Mouse (Mus musculus): ENCODE measurements around the gene Peak1. TPM values are rescaled to one million over a fixed set of nuclear protein-coding genes. Genes with fewer than 3 reads are reported as not detected.

The Peak1 gene
- polyA plus RNA-seq, 1 experiment from 2014 or later, result 14.3 TPM

DNA sequence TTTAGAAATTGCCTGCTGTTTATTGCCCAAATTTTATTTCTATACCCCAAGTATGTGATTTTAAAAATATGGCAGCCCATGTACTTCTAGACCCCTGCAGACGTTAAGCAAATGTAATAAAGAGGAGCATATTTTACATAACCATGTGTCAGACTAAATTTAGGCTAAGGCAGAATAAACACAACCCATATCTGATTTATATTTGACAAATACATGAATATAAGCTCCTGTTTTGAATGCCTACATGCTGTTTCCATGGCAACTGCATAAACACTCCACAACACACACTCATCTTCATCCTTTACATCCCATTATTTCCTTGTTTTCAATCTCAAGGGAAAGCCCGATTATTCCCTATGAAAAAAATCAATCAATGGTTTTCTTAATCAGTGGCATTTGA is 108.8 kb downstream of the Peak1 start:
- Histone ChIP-seq H3K4me1 (replicated peaks) (no peaks in the 10 kb centered on the region; the same call in 1 of the 2 replicates), H3K36me3 (no peaks in the 10 kb centered on the region), H3K9me3 (replicated peaks) (no peaks in the 10 kb centered on the region), H3K4me3 (no peak overlapping the region), H3K9ac (no peak overlapping the region), H3K27me3 (no peaks in the 10 kb centered on the region), H3K27ac (no peak overlapping the region), H3K4me2 (no peak overlapping the region)
- WGBS, result 72% methylated on average over 2 of the region's 2 CpGs
- no peak for ATAC-seq (replicated peaks; ENCODE audit: insufficient number of reproducible peaks, insufficient read depth, low FRiP score, low read depth)

GRCm38 (mm10) chr9:56304526-56304925 is 113.3 kb downstream of the Peak1 start:
- no peak for ATAC-seq (replicated peaks; ENCODE audit: insufficient number of reproducible peaks, insufficient read depth, low FRiP score, low read depth)
- Histone ChIP-seq H3K4me1 (replicated peaks) (no peaks in the 10 kb centered on the region; the same call in 1 of the 2 replicates), H3K9ac (no peak overlapping the region), H3K27ac (no peak overlapping the region), H3K4me2 (no peak overlapping the region), H3K9me3 (replicated peaks) (no peaks in the 10 kb centered on the region), H3K27me3 (no peaks in the 10 kb centered on the region), H3K36me3 (no peaks in the 10 kb centered on the region), H3K4me3 (no peak overlapping the region)
- 82% methylated on average over 2 of the region's 2 CpGs for WGBS

- H3K27me3 ChIP-seq, result no peaks in the 10 kb centered on the region
- H3K36me3 ChIP-seq, result no peaks in the 10 kb centered on the region
- no peak overlapping the region for H3K4me2 ChIP-seq
- no peak overlapping the region for H3K9ac ChIP-seq
- H3K27ac ChIP-seq, result no peak overlapping the region; the same call in 1 of the 2 replicates
- H3K4me3 ChIP-seq, result no peak overlapping the region
- no peak for ATAC-seq (replicated peaks; ENCODE audit: insufficient number of reproducible peaks, insufficient read depth, low FRiP score, low read depth)
- H3K4me1 ChIP-seq (replicated peaks), result peaks cover 6% of the 10 kb centered on the region
- H3K9me3 ChIP-seq (replicated peaks), result no peaks in the 10 kb centered on the region
- WGBS, result 57% methylated on average over 3 of the region's 3 CpGs
Observed at GRCm38 (mm10) chr9:56302921-56303465, 114.9 kb downstream of the Peak1 start.

DNA sequence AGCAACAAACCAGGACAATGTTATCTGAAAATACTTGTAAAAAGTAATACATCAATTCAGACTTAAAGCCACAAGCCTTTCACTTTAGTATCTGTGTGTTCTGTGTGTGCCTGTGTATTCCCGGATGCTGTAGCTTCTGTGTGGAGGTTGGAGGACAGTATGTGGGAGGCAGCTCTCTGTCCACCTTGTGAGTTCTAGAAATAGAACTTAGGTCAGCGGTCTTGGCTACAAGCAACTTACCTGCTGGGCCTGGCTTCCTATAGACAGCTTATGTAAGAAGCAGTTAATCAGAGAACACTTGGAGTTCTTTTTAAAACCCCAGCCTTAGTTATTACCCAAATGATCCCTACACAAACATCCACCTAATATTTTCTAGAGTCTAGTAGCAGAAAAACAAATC is 127.8 kb downstream of the Peak1 start:
- Histone ChIP-seq H3K36me3 (no peaks in the 10 kb centered on the region), H3K27me3 (no peaks in the 10 kb centered on the region), H3K4me2 (no peak overlapping the region), H3K4me3 (no peak overlapping the region), H3K9ac (no peak overlapping the region), H3K4me1 (replicated peaks) (no peaks in the 10 kb centered on the region), H3K9me3 (replicated peaks) (no peaks in the 10 kb centered on the region), H3K27ac (no peak overlapping the region)
- 66% methylated on average over 2 of the region's 2 CpGs for WGBS
- no peak for ATAC-seq (replicated peaks; ENCODE audit: insufficient number of reproducible peaks, insufficient read depth, low FRiP score, low read depth)

DNA sequence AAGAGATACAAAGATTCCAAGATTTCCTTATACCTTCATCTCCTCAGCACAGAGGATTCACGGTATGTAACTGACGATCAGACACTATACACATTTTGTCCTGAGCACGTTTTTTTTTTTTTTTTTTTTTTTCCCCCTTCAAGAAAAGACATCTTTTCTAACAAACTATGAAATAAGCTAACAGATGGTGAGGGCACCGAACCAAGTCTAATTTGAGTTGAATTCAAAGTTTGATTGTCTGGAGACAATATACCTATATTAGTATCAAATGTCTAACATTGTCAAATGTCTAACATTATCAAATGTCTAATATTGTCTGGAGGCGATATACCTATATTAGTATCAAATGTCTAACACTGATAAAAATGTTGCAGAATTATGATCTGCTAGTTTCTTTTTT is 135.4 kb downstream of the Peak1 start:
- H3K9ac ChIP-seq, result no peak overlapping the region
- H3K27me3 ChIP-seq, result no peaks in the 10 kb centered on the region
- H3K4me3 ChIP-seq, result no peak overlapping the region
- ATAC-seq (replicated peaks; ENCODE audit: insufficient number of reproducible peaks, insufficient read depth, low FRiP score, low read depth), result no peak
- H3K36me3 ChIP-seq, result peaks cover under 1% of the 10 kb centered on the region; the same call in 1 of the 2 replicates
- no peak overlapping the region for H3K4me2 ChIP-seq
- WGBS, result 89% methylated on average over 5 of the region's 5 CpGs
- no peaks in the 10 kb centered on the region for H3K9me3 ChIP-seq (replicated peaks)
- H3K27ac ChIP-seq, result no peak overlapping the region
- peaks cover 10% of the 10 kb centered on the region for H3K4me1 ChIP-seq (replicated peaks)

DNA sequence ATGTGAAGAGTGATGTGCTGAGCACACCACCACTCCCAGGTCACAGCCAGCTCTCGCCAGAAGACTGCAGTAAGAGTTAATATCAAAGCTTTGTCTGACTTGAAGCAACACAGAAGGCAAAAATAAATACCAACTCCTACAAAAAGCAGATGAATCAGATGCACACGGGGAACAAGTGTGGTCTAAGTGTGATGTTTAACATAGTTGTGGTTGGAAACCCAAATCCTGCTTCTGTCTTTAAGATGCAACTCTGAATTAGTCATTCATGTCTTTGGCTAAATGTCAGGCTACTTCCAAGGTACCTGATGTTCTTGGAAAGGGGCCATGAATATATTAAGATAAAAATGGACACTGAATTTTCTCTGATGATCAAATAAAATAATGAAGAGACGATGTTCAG is 144.3 kb downstream of the Peak1 start:
- H3K4me1 ChIP-seq (replicated peaks), result peaks cover 6% of the 10 kb centered on the region; the same call in 1 of the 2 replicates
- H3K9me3 ChIP-seq (replicated peaks), result no peaks in the 10 kb centered on the region
- H3K27me3 ChIP-seq, result no peaks in the 10 kb centered on the region
- H3K9ac ChIP-seq, result no peak overlapping the region
- H3K27ac ChIP-seq, result no peak overlapping the region
- H3K4me3 ChIP-seq, result no peak overlapping the region
- peaks cover 3% of the 10 kb centered on the region; the same call in 1 of the 2 replicates for H3K36me3 ChIP-seq
- 74% methylated on average over 3 of the region's 3 CpGs for WGBS
- ATAC-seq (replicated peaks; ENCODE audit: insufficient number of reproducible peaks, insufficient read depth, low FRiP score, low read depth), result no peak
- H3K4me2 ChIP-seq, result no peak overlapping the region

- 44% methylated on average over 2 of the region's 2 CpGs for WGBS
- Histone ChIP-seq H3K27ac (no peak overlapping the region), H3K9ac (no peak overlapping the region), H3K4me3 (no peak overlapping the region), H3K36me3 (no peaks in the 10 kb centered on the region), H3K4me2 (no peak overlapping the region), H3K9me3 (replicated peaks) (no peaks in the 10 kb centered on the region), H3K27me3 (no peaks in the 10 kb centered on the region), H3K4me1 (replicated peaks) (peaks cover 4% of the 10 kb centered on the region; the same call in 1 of the 2 replicates)
- no peak for ATAC-seq (replicated peaks; ENCODE audit: insufficient number of reproducible peaks, insufficient read depth, low FRiP score, low read depth)
Observed at GRCm38 (mm10) chr9:56272247-56272598, 145.6 kb downstream of the Peak1 start.

- Histone ChIP-seq H3K9ac (no peak overlapping the region), H3K27ac (no peak overlapping the region), H3K9me3 (replicated peaks) (no peaks in the 10 kb centered on the region), H3K27me3 (no peaks in the 10 kb centered on the region), H3K36me3 (no peaks in the 10 kb centered on the region), H3K4me1 (replicated peaks) (peaks cover 8% of the 10 kb centered on the region), H3K4me2 (no peak overlapping the region), H3K4me3 (no peak overlapping the region)
- no peak for ATAC-seq (replicated peaks; ENCODE audit: insufficient number of reproducible peaks, insufficient read depth, low FRiP score, low read depth)
- WGBS, result 83% methylated on average over 21 of the region's 21 CpGs
Observed at GRCm38 (mm10) chr9:56271326-56272246, 146.3 kb downstream of the Peak1 start.

GRCm38 (mm10) chr9:56269101-56269500 is 148.8 kb downstream of the Peak1 start:
- ATAC-seq (replicated peaks; ENCODE audit: insufficient number of reproducible peaks, insufficient read depth, low FRiP score, low read depth), result no peak
- Histone ChIP-seq H3K27me3 (no peaks in the 10 kb centered on the region), H3K4me2 (no peak overlapping the region), H3K9me3 (replicated peaks) (no peaks in the 10 kb centered on the region), H3K9ac (no peak overlapping the region), H3K36me3 (no peaks in the 10 kb centered on the region), H3K4me3 (no peak overlapping the region), H3K4me1 (replicated peaks) (peaks cover 24% of the 10 kb centered on the region), H3K27ac (no peak overlapping the region)
- WGBS, result 75% methylated on average over 3 of the region's 3 CpGs

DNA sequence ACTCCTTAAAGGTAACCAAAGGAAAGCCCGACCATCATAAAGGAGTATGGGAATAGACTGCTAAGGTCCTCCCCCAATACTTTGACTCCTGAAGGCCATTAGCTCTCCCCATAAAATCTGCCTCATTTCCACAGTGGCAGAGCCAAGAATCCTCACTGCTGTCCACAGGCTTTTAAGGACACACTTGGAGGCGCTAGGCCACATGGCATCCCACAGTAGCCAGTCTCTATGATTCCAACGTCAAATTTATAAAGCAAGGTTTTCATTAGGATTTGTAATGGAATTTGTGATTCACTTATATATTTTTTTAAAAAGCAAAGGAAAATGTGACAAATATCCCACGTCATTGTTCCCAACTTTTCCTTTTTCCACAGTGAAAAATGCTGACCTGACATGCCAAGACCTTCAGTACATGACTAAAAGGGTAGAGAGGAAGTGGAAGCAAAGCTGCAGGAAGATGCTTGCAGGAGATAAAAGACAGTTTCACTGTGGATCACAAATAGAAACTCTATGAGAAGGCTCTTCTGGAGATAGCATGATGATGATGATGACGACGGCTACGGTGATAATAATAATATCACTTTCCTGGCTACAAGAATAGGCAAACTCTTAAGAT is 151.6 kb downstream of the Peak1 start:
- H3K4me3 ChIP-seq, result no peak overlapping the region
- 70% methylated on average over 7 of the region's 7 CpGs for WGBS
- H3K27ac ChIP-seq, result peak overlapping the region; percentile 41
- no peak for ATAC-seq (replicated peaks; ENCODE audit: insufficient number of reproducible peaks, insufficient read depth, low FRiP score, low read depth)
- no peaks in the 10 kb centered on the region for H3K27me3 ChIP-seq
- no peak overlapping the region for H3K9ac ChIP-seq
- no peak overlapping the region for H3K4me2 ChIP-seq
- H3K36me3 ChIP-seq, result no peaks in the 10 kb centered on the region
- H3K9me3 ChIP-seq (replicated peaks), result no peaks in the 10 kb centered on the region
- peaks cover 31% of the 10 kb centered on the region for H3K4me1 ChIP-seq (replicated peaks)

DNA sequence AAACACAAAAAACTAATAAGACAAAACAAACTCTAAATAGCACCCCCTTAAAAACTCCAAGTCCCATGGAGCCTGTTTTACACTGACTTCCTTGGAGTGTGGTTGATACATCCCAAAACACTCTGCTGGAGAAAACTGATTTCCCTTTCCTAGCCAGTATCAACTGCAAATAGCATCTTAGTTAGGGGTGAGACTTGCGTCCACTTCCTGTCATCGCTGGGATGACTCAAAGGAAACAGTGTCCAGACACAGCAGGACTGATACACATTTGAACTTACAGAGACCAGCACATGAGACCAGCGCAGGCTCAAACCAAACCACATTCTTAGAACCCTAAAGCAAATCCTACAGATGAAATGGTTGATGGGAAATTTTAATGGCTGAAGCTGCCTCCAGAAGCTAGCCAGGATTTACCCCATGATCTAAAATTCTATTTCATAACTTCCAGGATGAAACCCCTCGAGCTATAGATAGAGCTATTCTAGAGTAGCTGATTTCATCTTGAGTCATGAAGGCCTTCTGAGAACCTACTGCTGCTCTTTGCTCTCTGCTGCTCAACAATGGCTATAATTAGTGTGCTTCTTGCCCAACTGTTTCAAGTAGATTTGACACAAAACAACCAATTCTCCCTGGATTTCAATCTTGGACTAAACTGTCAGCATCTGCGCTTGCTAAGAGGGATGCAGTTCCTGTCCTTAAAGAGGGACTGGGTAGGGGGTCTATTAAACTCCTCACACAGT is 152.2 kb downstream of the Peak1 start:
- WGBS, result 44% methylated on average over 5 of the region's 5 CpGs
- peaks cover 35% of the 10 kb centered on the region for H3K4me1 ChIP-seq (replicated peaks)
- H3K27ac ChIP-seq, result peak overlapping the region; percentile 41
- no peaks in the 10 kb centered on the region for H3K27me3 ChIP-seq
- no peak for ATAC-seq (replicated peaks; ENCODE audit: insufficient number of reproducible peaks, insufficient read depth, low FRiP score, low read depth)
- H3K36me3 ChIP-seq, result no peaks in the 10 kb centered on the region
- H3K9ac ChIP-seq, result no peak overlapping the region
- no peaks in the 10 kb centered on the region for H3K9me3 ChIP-seq (replicated peaks)
- no peak overlapping the region for H3K4me2 ChIP-seq
- H3K4me3 ChIP-seq, result no peak overlapping the region

Measured in heart, embryonic 15.5 days (tissue).